In genomic region chr9:65267742-65268515, GRCm38 (mm10) we compare ENCODE assay signal across 7 mouse cellular contexts. TPM values are rescaled to one million over a fixed set of nuclear protein-coding genes. Genes with fewer than 3 reads are reported as not detected.
DNase-seq lines count a peak whose midpoint lies in the region; ATAC-seq lines count a peak whose summit lies in the region.

No protein-coding gene starts in this region.

- peak overlapping the region; percentile 51 for H3K27ac ChIP-seq in embryonic facial prominence, embryonic 12.5 days
- no peak overlapping the region; the same call in 1 of the 2 replicates for H3K27ac ChIP-seq in intestine, embryonic 15.5 days

- 0 out of 2 replicates have a peak overlapping the region, but pooled peaks have one; percentile 6 for H3K9ac ChIP-seq in embryonic facial prominence, embryonic 12.5 days
- H3K9ac ChIP-seq in intestine, embryonic 15.5 days: no peak overlapping the region

- H3K4me1 ChIP-seq in embryonic facial prominence, embryonic 12.5 days: peaks cover 9% of the 10 kb centered on the region; the same call in 1 of the 2 replicates
- H3K4me1 ChIP-seq in intestine, embryonic 15.5 days (replicated peaks): peaks cover 20% of the 10 kb centered on the region; the same call in 1 of the 2 replicates

- peak; percentile 79 for DNase-seq in brain, embryonic 18.5 days (ENCODE audit: low read depth, low spot score)
- peak; percentile 5 to 18 for DNase-seq in left cerebral cortex, adult 18-20 months (ENCODE audit: low spot score in 2 of 2)
- peak; percentile 99 for DNase-seq in retina, postnatal 1 day
- no peak for DNase-seq in urinary bladder, postnatal 14 days (ENCODE audit: low spot score)

- 36% methylated on average over 7 of the region's 7 CpGs for WGBS in embryonic facial prominence, embryonic 12.5 days
- 52% methylated on average over 7 of the region's 7 CpGs for WGBS in intestine, embryonic 15.5 days

- peak; percentile 77; the same call in 1 of the 2 replicates for ATAC-seq in embryonic facial prominence, embryonic 12.5 days (ENCODE audit: insufficient number of reproducible peaks, insufficient read depth, low FRiP score, low TSS enrichment)
- ATAC-seq in intestine, embryonic 15.5 days: peak; percentile 75
- no peak for ATAC-seq in inflammation-experienced regulatory T-cells, adult 6 months

- H3K27me3 ChIP-seq in embryonic facial prominence, embryonic 12.5 days: no peaks in the 10 kb centered on the region
- no peaks in the 10 kb centered on the region for H3K27me3 ChIP-seq in intestine, embryonic 15.5 days (replicated peaks)

- no peaks in the 10 kb centered on the region for H3K9me3 ChIP-seq in embryonic facial prominence, embryonic 12.5 days
- no peaks in the 10 kb centered on the region for H3K9me3 ChIP-seq in intestine, embryonic 15.5 days

- no peak overlapping the region for H3K4me2 ChIP-seq in embryonic facial prominence, embryonic 12.5 days (replicated peaks)
- H3K4me2 ChIP-seq in intestine, embryonic 15.5 days (replicated peaks): no peak overlapping the region

- no peak overlapping the region for H3K4me3 ChIP-seq in embryonic facial prominence, embryonic 12.5 days
- no peak overlapping the region for H3K4me3 ChIP-seq in intestine, embryonic 15.5 days (replicated peaks)

- no peaks in the 10 kb centered on the region for H3K36me3 ChIP-seq in embryonic facial prominence, embryonic 12.5 days
- no peaks in the 10 kb centered on the region for H3K36me3 ChIP-seq in intestine, embryonic 15.5 days

RNA-seq across cellular contexts. Expression of gene Cilp, which starts 2.9 kb away (rescaled TPM):
- 0.95 and 0.99 TPM in 2 replicates for polyA plus RNA-seq in embryonic facial prominence, embryonic 12.5 days (2016; fragmentation: Nextera tagmentation; extraction: Ambion mirVana)
- polyA plus RNA-seq in intestine, embryonic 15.5 days (2015; fragmentation: Nextera tagmentation; extraction: Ambion mirVana): 1.5 and 1.8 TPM in 2 replicates
- not detected for total RNA-seq in left cerebral cortex, adult 18-20 months (2021)
- not detected for polyA plus RNA-seq in inflammation-experienced regulatory T-cells, adult 6 months (2017; shearing (Covaris generic))

RNA-seq across cellular contexts. Expression of gene Clpx, which starts 26.1 kb away (rescaled TPM):
- polyA plus RNA-seq in embryonic facial prominence, embryonic 12.5 days (2016; fragmentation: Nextera tagmentation; extraction: Ambion mirVana): 56.5 and 59.1 TPM in 2 replicates
- polyA plus RNA-seq in intestine, embryonic 15.5 days (2015; fragmentation: Nextera tagmentation; extraction: Ambion mirVana): 45.8 and 48.5 TPM in 2 replicates
- 10 to 100 TPM; 29.0 to 29.1 TPM for total RNA-seq in left cerebral cortex, adult 18-20 months (2021)
- 10 to 100 TPM; 29.8 to 41.8 (median 37.4) TPM for polyA plus RNA-seq in inflammation-experienced regulatory T-cells, adult 6 months (2017; shearing (Covaris generic))
